Mouse (Mus musculus): ENCODE measurements around the gene Ssbp3. TPM values are rescaled to one million over a fixed set of nuclear protein-coding genes. Genes with fewer than 3 reads are reported as not detected.

Gene Ssbp3
- total RNA-seq, 2 experiments from 2014 or later: 41.6 to 45.0 TPM

GRCm38 (mm10) chr4:107021464-107021863 is 111.0 kb downstream of the Ssbp3 start:
- DNase-seq (ENCODE audit: low spot score): no peak
- intact Hi-C loops (cut with DNase I): no loop called here

GRCm38 (mm10) chr4:107024899-107025298 is 114.4 kb downstream of the Ssbp3 start:
- DNase-seq (ENCODE audit: low spot score): no peak

GRCm38 (mm10) chr4:107025369-107025768 is 114.9 kb downstream of the Ssbp3 start:
- DNase-seq (ENCODE audit: low spot score): no peak
- intact Hi-C loops (cut with DNase I): no loop called here

More at GRCm38 (mm10) chr4:107024899-107025298, 114.4 kb downstream of the Ssbp3 start:
- intact Hi-C loops (cut with DNase I): no loop called here

GRCm38 (mm10) chr4:107026451-107026850 is 116.0 kb downstream of the Ssbp3 start:
- intact Hi-C loops (cut with DNase I): no loop called here
- no peak for DNase-seq (ENCODE audit: low spot score)

GRCm38 (mm10) chr4:107035689-107036088 is 125.2 kb downstream of the Ssbp3 start:
- DNase-seq (ENCODE audit: low spot score): no peak
- intact Hi-C loops (cut with DNase I): no loop called here

- intact Hi-C loops (cut with DNase I): no loop called here
- DNase-seq (ENCODE audit: low spot score): no peak
Measured at GRCm38 (mm10) chr4:107036985-107037384, 126.5 kb downstream of the Ssbp3 start.

- intact Hi-C loops (cut with DNase I): no loop called here
- no peak for DNase-seq (ENCODE audit: low spot score)
Measured at GRCm38 (mm10) chr4:107038303-107038702, 127.8 kb downstream of the Ssbp3 start.

GRCm38 (mm10) chr4:107039270-107039669 is 128.8 kb downstream of the Ssbp3 start:
- intact Hi-C loops (cut with DNase I): no loop called here
- no peak for DNase-seq (ENCODE audit: low spot score)

GRCm38 (mm10) chr4:107042304-107042703 is 131.8 kb downstream of the Ssbp3 start:
- no peak for DNase-seq (ENCODE audit: low spot score)
- intact Hi-C loops (cut with DNase I): no loop called here

- intact Hi-C loops (cut with DNase I): no loop called here
- DNase-seq (ENCODE audit: low spot score): no peak
Measured at GRCm38 (mm10) chr4:107045188-107045587, 134.7 kb downstream of the Ssbp3 start.

- no peak for DNase-seq (ENCODE audit: low spot score)
- intact Hi-C loops (cut with DNase I): no loop called here
Measured at GRCm38 (mm10) chr4:107047806-107048205, 137.3 kb downstream of the Ssbp3 start.

- DNase-seq (ENCODE audit: low spot score): peak; percentile 48
- intact Hi-C loops (cut with DNase I): no loop called here
Measured at GRCm38 (mm10) chr4:107048568-107049162, 138.2 kb downstream of the Ssbp3 start.

- intact Hi-C loops (cut with DNase I): no loop called here
Measured at GRCm38 (mm10) chr4:107051889-107052288, 141.4 kb downstream of the Ssbp3 start.

GRCm38 (mm10) chr4:107052962-107053553 is 142.6 kb downstream of the Ssbp3 start:
- intact Hi-C loops (cut with DNase I): no loop called here
- DNase-seq (ENCODE audit: low spot score): no peak

More at GRCm38 (mm10) chr4:107051889-107052288, 141.4 kb downstream of the Ssbp3 start:
- DNase-seq (ENCODE audit: low spot score): no peak

GRCm38 (mm10) chr4:107056088-107056487 is 145.6 kb downstream of the Ssbp3 start:
- intact Hi-C loops (cut with DNase I): no loop called here
- no peak for DNase-seq (ENCODE audit: low spot score)

- intact Hi-C loops (cut with DNase I): no loop called here
- DNase-seq (ENCODE audit: low spot score): no peak
Measured at GRCm38 (mm10) chr4:107058346-107058745, 147.8 kb downstream of the Ssbp3 start.

- no peak for DNase-seq (ENCODE audit: low spot score)
- intact Hi-C loops (cut with DNase I): no loop called here
Measured at GRCm38 (mm10) chr4:107058781-107059180, 148.3 kb downstream of the Ssbp3 start.

- intact Hi-C loops (cut with DNase I): no loop called here
- no peak for DNase-seq (ENCODE audit: low spot score)
Measured at GRCm38 (mm10) chr4:107061560-107061959, 151.1 kb downstream of the Ssbp3 start.

- DNase-seq (ENCODE audit: low spot score): no peak
- intact Hi-C loops (cut with DNase I): no loop called here
Measured at GRCm38 (mm10) chr4:107063214-107063613, 152.7 kb downstream of the Ssbp3 start.

GRCm38 (mm10) chr4:107064394-107065098 is 154.0 kb downstream of the Ssbp3 start:
- DNase-seq (ENCODE audit: low spot score): no peak
- intact Hi-C loops (cut with DNase I): loop anchor here (5.0 kb wide), 3 partner anchors 77 to 152 kb away; partner anchors contain the start of gene Ssbp3
